Mouse (Mus musculus): ENCODE results near the gene Ralb. TPM values are rescaled to one million over a fixed set of nuclear protein-coding genes. Genes with fewer than 3 reads are reported as not detected.

The Ralb gene
- polyA plus RNA-seq, 3 experiments from 2014 or later: 10.0 to 16.8 (median 10.8) TPM

DNA sequence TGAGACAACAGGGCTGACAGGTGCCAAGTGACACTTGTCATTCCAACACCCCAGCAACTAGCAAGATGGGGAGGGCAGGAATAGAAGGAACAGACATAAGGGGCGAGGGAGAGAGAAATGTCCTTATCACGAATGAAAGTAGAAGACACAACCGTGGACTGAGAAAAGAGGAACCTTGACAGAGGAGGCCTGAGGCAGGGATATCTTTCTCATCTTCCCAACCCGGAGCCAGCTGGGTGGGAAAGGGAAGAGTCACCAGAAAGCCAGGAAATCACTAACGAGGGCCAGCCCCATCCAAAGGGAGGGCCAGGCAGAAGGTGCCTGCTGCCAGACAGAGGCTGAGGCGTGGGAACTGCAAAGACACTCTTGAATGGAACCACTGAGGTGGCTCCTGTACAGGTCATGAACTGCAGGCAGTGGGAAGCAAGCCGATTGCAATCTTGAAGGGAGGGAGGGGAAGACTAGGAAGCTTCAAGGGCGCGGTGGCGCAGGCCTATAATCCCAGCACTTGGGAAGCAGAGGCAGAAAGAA, 57.8 kb downstream of the Ralb start:
- ATAC-seq: no peak

DNA sequence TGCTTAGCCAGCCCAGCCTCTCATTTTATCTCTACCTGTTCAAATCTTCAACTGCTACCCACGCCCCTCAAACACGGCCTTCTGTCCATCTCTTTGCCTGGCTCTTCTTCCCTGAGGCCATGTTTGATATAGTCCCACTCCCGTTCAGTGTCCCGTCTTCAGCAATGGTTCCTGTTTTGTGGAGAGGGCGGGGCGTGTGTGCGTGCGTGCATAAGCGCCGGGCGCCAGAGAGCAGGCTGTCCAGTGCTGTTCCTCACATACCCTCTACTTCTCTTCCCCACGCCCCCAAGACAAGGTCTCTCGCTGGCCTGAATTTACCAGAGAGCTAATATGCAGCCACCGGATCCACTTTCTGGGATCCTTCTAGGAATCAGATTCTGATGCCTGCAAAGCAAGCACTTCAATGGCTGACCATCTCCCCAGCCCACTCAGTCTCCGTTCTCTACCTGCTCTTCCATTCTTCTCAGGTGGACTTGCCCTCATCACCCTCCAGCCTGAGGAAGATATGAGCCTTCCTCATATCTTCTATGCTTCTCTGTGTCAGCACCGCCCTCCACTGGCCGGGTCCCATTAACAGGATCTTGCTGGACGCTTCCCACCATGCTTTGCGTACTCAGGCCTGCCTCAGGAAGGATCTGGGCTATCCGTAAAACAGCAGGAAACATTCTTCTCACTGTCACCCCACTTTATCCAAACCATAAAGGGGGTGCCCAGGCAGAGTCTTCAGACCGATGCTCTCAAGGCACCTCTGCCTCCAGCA, 60.8 kb downstream of the Ralb start:
- ATAC-seq: no peak

- ATAC-seq: no peak
Measured at GRCm38 (mm10) chr1:119442901-119443300, 61.7 kb downstream of the Ralb start.

- no peak for ATAC-seq
Measured at GRCm38 (mm10) chr1:119438105-119438637, 66.4 kb downstream of the Ralb start.

DNA sequence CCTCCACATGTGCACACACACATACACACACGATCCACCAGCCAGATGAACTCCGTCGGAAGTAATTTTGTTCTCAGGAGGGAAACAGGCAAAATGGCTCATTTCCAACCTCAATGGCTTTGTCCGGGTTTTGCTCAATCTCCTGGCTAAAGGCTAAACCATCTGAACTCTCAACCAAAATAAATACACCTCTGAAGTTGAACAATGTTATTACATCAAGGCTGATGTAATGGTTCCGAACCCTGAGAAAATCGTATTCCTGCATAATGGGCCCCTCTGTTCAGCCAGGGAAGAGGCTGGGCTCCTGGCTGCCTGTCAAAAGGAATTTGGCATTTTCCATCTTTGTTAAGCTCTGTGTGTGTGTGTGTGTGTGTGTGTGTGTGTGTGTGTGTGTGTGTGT, 67.2 kb downstream of the Ralb start:
- ATAC-seq: no peak

GRCm38 (mm10) chr1:119424141-119424860, 80.3 kb downstream of the Ralb start:
- no peak for ATAC-seq

DNA sequence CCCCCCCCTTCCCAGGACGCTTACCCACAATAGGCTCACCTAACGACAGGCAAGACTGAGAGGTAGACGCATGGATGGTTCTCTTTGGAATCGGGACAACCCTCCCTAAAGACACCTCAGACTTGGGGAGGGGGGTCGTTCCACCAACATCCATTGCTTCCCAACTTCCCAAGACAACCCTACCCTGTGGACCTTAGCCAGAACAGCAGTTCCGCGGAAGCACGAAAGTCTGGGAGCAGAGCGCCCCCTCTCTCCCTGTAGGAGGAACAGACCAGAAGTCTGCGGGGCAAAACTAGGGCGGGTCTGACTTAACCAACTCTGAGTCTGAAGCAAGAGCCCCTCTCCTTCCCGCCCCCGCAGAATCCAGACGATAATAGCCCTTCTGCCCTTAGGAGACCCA, 81.1 kb downstream of the Ralb start:
- no peak for ATAC-seq

DNA sequence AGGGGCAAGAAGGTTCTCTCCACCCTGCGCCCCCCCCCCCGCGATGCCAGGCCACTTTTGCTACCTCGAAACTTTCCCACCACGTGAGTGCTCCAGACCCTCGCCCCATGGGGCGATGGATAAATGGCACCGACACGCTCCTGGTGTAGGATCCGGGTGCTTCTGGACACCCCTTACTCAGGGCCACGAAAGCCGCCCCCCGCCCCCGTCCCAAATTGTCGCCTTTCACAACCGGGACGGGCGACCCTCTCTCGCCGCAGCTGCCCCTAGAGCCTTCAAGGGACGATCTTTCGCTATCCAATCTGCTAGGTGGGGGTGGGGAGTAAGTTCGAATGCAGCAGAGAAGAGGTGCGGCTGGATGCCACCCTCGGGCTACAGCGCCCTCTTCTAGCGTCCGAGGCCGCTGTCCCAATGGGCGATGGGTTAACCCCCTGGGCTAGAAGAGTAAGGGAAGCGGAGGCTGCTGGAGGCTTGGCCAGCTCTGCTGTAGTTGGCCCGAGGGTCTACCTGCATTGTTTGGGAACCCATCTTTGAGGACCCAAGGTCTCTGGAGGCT, 82.1 kb downstream of the Ralb start:
- no peak for ATAC-seq

- ATAC-seq: no peak
Measured at GRCm38 (mm10) chr1:119421576-119422421, 82.8 kb downstream of the Ralb start, which contains the start of gene Inhbb. Gene Inhbb, minus strand, starts transcription at chr1:119422248.

- no peak for ATAC-seq
Measured at GRCm38 (mm10) chr1:119420984-119421575, 83.5 kb downstream of the Ralb start.

Other genes with a start within 250 kb of the Ralb start
- gene Inhbb, start 82.5 kb downstream of the Ralb start, polyA plus RNA-seq (2017; shearing (Covaris generic)): not detected
- 10 to 100 TPM; 15.6 to 20.2 (median 20.0) TPM for gene Tmem185b, start 21.4 kb upstream of the Ralb start, polyA plus RNA-seq (2017; shearing (Covaris generic))
- gene Epb41l5, start 144.2 kb upstream of the Ralb start, polyA plus RNA-seq (2017; shearing (Covaris generic)): 1 to 10 TPM in 2 of 3 experiments, under 1 TPM in 1; 0.40 to 1.8 (median 1.1) TPM

All from inflammation-experienced regulatory T-cells, adult 6 months (primary cell).